Mouse (Mus musculus) naive thymus-derived CD4-positive, alpha-beta T cell, adult 5 months (primary cell): Measurements from ENCODE around the gene BC024063. TPM values are rescaled to one million over a fixed set of nuclear protein-coding genes. Genes with fewer than 3 reads are reported as not detected.

ENCODE experiments used
- polyA plus RNA-seq: library from polyadenylated mRNA; unstranded; fragments of 100-300 nt; shearing (Covaris generic); gene quantifications from one replicate; pipeline ENCODE4 v1.2.1, GENCODE M21; 2017

BC024063 gene
- 2.3 TPM for polyA plus RNA-seq

DNA sequence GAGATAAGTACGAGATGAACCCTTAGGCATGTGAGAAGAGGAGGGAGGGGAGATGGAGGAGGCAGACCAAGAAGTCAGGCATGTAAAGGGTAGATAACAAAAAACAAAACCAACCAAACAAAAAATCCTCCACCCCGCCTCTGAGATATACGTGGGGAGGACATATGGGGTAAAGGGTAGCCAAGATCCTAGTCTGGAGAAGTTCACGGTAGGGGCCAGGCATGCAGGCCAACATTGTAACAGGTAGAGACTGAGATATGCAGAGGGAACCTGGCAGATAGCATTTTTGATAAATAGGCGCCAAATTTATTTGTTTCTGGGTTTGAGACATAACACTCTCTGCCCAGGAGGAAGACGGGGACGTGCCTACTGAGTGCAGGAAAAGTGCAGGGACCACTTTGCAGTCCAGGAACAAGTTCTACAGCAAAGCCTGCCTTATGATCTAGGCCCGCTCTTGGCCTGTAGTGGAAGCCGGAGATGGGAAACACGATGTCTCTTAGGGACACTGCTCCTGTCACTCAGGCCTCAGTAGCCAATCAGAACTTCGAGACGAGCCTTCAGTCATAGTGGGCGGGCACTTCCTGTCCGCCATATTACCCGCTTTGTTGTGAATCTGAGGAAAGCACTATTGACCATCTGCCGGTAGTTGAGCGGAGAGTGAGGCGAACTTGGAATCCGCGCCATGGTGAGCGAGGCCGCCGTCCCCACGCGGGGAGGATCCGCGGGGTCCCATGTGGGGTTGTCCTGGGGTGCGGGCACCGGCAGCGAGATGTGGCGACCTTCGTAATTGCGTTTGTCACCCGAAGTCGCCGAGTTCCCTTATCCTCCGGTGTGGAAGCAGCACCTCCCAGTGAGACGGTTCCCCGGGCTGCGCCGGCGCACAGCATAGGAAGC is at the start of gene BC024063:
TSS of gene BC024063 (plus strand) at position 626 of the 894 bp plus-strand sequence.

DNA sequence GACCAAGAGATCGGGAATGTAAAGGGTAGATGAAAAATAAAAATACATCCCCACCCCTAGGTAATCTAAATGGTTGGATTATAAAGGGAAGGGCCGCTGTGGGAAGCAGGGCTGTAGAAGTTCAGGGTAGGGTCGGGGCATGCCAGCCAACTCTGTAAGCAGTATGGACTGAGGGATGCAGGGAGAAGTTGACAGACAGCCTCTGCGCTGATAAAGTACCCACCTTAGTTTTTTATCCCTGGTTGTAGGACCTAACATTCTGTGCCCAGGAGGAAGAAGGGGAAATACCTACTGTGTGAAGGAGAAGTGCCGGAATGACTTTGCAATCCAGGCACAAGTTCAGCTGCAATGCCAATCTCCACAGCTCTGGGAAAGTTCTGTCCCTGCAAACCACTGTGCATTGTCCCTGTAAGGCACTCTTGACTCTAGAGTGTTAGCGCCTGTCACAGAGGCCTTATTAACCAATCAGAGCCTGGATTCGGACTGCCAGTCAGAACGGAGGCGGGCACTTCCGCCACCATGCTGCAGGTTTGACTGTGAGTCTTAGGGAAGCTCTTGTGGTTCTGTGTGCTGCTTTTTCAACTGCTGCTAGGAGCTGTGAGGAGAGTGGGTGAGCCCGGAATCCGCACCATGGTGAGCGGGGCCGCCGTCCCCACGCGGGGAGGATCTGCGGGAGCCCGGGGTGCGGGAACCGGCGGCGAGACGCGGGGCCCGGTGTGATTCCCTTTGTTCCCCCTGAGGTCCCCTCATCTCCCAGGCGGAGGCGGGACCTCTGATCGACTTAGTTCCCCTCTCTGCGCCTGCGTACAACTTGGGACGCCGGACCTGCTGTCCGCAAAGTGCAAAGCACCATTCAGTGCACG is 35.3 kb upstream of the BC024063 start, which contains the start of gene Zfp873:
TSS of gene Zfp873 (plus strand) at position 527 of the 863 bp plus-strand sequence.

DNA sequence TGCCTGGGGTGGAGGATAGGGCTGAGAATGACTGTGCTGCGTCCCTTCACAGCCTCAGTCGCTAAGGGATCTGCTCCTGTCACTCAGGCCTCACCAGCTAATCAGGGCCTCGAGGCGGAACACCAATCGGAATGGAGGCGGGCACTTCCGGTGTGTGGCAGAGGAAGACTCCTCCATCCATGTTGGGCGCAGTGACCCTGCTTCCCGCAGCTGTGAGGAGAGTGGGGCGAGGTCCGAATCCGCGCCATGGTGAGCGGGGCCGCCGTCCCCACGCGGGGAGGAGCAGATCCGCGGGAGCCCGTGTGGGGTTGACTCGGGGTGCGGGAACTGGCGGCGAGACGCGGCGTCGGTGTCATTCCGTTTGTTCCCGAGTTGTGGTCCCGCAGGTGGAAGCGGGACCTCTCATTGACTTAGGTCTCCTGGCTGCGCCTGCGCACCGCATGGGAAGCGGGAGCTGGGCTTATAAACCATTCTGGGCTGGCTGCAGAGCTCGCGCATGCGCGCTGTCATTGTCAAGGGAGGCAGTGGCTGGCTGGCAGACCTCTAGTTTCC is 44.8 kb downstream of the BC024063 start, which contains the start of gene AU041133:
TSS of gene AU041133 (plus strand) at position 164 of the 552 bp plus-strand sequence.

Other genes starting within 250 kb of the BC024063 start
- 1.3 TPM for gene Gm32687, start 219.4 kb upstream of the BC024063 start, polyA plus RNA-seq
- gene Zfp781, start 152.9 kb upstream of the BC024063 start, polyA plus RNA-seq: not detected
- gene Zfp873, start 35.2 kb upstream of the BC024063 start, polyA plus RNA-seq: 4.5 TPM
- 4.9 TPM for gene AU041133, start 44.7 kb downstream of the BC024063 start, polyA plus RNA-seq
- 5.0 TPM for gene Zfp938, start 157.9 kb downstream of the BC024063 start, polyA plus RNA-seq
- gene 4932415D10Rik, start 233.2 kb downstream of the BC024063 start, polyA plus RNA-seq: not detected